Mouse (Mus musculus): Measurements from ENCODE around the gene Olfml2a.

The Olfml2a gene

DNA sequence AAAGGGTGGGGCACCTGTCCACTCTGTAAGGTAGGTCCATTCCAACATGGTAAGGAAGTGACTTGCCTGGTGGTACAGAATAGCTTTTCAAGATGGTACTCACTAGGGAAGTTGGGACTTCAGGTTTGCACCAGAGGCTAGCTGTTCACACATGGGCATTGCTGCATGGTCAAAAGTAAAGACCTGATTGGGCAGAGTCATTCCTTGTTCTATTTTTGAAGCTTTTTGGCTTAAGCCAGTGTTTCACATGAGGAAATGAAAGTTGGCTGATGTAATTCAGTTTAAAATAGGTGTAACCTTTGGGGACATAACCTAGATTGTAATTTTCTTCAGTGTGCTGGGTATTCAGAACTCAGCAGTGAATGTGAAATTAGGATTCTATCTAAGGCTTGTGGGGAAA lies 79.5 kb downstream of the Olfml2a start:
- DNase-seq (ENCODE audit: low spot score): no peak

DNA sequence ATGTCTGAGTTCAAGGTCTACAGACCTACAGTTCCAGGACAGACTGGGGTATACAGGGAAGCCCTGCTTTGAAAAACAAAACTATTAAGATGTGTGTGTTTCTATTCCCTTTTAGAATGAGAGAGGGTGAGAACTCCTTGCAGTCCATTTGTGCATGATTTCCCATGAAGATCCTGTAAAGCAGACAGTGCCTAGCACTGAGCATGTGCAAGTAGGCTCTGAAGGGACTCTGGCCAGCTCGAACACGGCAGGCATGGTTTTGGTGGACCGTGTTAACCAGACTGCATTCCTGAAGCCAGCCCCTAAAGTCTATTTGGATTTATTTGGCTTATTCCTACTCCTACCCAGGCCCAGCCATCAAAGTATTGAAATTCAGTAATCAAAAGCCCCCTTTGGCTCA lies 80.2 kb downstream of the Olfml2a start:
- DNase-seq (ENCODE audit: low spot score): no peak

DNA sequence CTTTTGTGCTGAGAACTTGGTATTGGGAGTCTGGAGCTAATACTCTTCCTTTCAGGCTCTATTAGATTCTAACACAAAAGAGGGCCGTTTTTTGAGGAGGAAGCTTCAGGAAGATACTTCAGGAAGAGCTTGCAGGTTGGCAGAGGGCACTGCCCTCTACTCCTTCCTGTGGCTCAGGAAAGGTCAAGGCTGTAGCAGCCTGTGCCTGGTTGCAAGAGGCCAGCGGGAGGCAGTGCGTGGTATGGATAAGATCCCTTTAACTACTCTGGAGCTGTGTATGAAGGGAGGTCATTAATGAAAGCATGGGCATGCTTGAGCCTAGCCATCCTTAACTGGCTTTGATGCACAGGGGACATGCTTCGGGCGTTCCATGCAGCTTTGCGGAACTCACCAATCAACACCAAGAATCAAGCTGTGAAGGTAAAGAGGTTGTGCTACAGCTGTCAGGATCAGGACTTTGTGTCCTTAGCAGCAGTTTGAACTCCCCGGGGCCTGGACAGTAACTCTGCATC lies 81.0 kb downstream of the Olfml2a start:
- DNase-seq (ENCODE audit: low spot score): no peak
